Mouse (Mus musculus) leukemia stem cell, adult 10-12 weeks (primary cell): ENCODE results near the gene Cd81. TPM values are rescaled to one million over a fixed set of nuclear protein-coding genes. Genes with fewer than 3 reads are reported as not detected.

Experiments used
- polyA plus RNA-seq: library from polyadenylated mRNA; stranded (reverse); fragments of >175 nt; gene quantifications from 2 replicates; pipeline ENCODE4 v1.2.3, GENCODE M21; 2012; ENCODE audit warnings: low replicate concordance

The Cd81 gene
- polyA plus RNA-seq: 156 and 464 TPM in 2 replicates

DNA sequence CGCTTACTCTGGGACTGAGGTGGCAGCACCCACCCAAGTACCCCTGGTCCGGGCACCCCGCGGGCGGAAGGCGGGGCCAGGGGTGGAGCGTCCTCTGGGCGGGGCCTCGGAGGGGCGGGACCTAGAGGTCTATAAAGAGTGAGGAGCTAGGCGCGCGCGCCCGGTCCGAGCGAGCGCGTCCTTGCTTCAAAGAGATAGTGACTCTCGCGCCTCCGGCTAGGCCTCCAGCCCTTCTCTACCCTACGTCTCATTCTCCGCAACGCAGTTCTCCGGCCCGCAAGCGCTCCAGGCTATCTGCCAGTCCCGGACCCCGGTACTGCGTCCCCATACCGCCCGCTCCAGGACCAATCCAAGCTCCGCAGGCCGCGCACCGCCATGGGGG, at the start of gene Cd81:
Cd81 (plus strand) TSS at position 114 of the 382 bp plus-strand sequence.

DNA sequence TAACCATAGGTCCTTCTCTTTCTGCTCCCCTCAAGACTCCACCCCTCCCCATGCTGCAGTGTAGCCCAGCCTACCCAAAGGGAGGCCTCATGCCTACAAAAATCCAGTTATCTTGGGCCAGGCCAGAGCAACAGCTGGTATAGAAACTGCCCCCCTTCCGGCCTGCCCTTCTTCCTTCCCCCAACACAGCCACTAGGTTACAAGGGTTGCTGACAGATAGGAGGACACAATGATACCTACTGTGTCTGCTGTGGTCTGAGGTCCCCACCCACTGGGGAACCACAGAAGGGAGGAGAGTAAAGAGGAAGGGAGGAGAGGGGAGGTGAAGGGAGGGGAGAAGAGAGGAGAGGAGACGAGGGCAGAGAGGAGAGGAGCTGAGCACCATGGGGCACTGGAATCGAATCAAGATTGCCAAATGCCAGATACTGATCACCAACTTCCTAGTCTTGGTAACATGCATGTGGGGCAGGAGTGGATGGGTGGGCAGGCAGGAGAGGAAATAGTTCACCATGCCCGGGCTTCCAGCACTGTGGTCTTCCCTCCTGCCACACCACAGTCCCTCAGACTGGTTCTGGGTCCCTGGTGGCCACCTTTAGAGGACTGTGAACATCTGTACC, 47.7 kb upstream of the Cd81 start, which contains the start of gene Tspan32:
Tspan32 (plus strand) TSS at position 320 of the 617 bp plus-strand sequence.

DNA sequence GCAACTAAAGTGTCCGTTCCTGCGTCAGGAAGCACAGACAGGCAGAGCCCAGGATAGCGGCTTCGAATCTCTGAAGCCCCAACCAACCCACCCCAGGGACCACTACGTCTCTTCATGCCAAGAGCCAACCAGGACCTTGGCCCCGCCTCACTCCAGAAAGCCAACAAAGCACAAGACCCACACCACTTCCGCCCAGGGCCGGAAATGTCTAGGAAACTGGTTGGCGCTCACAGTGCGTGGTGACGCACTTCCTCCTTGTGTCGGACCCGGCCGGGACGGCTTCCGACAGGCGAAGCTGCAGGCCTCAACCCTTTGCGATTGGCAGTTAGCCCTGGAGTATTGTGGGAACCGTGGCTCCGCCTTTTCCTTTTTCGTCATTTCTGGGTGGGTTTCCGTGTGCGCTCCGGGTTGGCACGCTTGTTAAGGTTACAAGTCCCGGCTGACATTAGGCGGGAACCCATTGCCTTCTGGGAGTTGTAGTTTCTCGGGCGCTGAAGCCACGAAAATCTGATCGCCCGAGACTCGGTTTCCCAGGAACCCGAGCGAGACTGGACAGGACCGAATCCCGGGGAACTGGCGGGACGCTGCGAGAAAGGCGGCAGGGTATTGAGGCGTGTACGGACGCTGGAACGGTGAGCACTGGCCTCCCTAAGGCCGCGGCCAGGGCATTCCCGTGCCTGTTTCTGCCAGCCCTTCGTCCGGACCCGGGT, 16.5 kb downstream of the Cd81 start, which contains the start of gene Tssc4:
Tssc4 (plus strand) TSS at position 368 of the 710 bp plus-strand sequence.

DNA sequence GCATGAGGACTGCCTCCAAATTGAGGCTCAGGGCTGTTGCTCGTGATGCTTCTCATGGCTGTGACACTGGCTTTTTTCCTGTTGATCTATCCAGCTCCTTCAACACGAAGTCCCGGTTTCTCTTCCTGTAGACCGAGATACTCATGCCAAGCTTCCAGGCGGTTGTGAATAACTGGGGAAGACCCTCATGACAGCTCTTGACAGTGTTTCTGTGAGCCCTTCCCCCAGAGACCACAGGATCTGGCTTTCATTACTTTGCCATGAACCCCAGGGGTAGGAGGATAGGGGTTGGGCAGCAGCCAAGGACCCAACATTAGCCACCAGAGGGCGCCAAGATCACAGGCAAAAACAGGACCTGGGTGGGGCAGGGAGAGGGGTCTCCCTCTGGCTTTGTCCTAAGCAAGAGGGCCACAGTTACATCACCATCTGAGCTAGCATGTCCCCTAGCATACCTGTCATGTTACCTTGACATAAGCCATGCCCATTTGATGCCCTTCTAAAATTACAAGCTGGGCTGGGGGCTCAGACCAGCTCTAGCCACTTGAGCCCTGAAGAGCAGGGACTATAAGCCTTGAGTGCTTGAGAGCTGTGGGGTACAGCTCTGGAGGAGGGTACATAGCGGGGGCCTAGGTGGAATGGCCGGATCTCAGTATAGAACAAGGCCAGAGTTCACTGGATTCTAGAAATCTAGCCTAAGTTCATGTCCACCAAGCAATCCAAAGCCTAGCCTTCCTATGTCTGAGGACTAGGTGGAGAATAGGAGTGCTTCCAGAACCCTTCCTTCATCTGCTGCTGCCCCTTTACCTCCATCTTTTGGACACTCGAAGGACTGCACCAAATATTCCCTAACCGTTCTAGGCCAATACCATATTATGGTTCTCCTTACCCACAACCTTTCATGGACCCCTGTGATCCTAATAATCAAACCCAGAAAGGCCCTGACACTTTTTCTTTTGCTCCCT, 42.3 kb downstream of the Cd81 start, which contains the start of gene Trpm5:
Trpm5 (minus strand) TSS at position 51 of the 962 bp plus-strand sequence.

DNA sequence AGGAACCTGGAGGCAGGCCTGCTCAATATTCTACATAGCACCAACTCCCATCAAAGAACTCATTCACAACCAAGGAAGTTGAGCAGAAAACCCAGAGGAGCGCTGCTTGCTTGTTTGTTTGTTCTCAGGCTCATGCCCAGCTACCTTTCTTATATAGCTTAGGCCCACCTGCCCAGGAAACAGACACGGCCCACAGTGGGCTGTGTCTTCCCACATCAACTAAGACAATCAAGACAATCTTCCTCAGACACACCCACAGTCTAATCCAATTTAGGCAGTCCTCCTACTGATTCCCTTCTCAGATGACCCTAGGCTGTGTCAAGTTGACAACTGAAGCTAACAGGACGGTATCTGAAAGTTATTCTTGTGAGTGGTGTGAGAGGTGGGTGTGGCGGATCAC, 53.5 kb downstream of the Cd81 start, which contains the start of gene Kcnq1:
Kcnq1 (plus strand) TSS at position 301 of the 400 bp plus-strand sequence.

Other genes with a start within 250 kb of the Cd81 start
- not detected in 2 replicates for gene Th, start 121.6 kb upstream of the Cd81 start, polyA plus RNA-seq
- gene Ascl2, start 83.5 kb upstream of the Cd81 start, polyA plus RNA-seq: 0.84 and 2.5 TPM in 2 replicates
- 40.2 and 49.2 TPM in 2 replicates for gene Tspan32, start 47.7 kb upstream of the Cd81 start, polyA plus RNA-seq
- 283 and 335 TPM in 2 replicates for gene Tssc4, start 16.5 kb downstream of the Cd81 start, polyA plus RNA-seq
- 0.07 and 0.19 TPM in 2 replicates for gene Trpm5, start 41.9 kb downstream of the Cd81 start, polyA plus RNA-seq
- 0.15 and 0.33 TPM in 2 replicates for gene Kcnq1, start 53.6 kb downstream of the Cd81 start, polyA plus RNA-seq